Mouse (Mus musculus) liver, adult 2 months (tissue): ENCODE measurements around the gene Esyt2.

Source experiments
- CTCF ChIP-seq: fragments of 200-500 bp; IDR thresholded peaks from 2 replicates; pipeline ENCODE4 v1.5.1; 2011; ENCODE audit warnings: low read depth, low read length, control low read depth
- POLR2A ChIP-seq: fragments of 200-500 bp; IDR thresholded peaks from 2 replicates; pipeline ENCODE4 v1.6.1; 2011; ENCODE audit warnings: low read length, control low read depth; ENCODE audit not compliant: insufficient read depth; ENCODE audit errors: extremely low read depth

DNA sequence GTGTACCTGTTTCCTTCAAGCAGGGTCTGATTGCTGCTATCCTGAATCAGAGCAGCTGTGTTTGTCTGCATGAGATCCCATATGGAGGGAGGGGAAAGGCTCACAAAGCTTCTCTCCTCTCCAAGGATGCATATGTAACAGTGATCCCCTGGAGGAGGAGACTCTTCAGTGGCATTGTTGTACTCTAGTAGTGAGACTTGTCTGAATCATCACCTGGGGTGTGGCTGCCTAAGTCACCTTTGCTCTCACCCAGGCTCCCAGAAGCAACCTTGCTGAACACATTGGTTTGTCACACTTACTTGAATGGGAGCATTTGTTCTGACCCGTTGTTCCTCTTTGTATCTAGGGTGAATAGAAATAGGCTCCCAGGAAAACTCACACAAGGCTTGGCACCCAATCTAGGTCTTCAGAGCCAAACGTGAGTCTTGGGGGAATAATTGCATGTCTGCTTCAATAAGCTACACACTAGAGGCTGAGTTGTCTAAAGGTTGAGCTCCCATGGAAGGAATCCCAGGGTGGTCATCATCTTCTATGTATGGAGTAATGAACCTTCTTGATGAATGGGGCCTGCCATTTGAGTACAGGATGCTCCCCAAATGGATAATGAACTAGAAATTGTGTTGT lies 115.2 kb downstream of the Esyt2 start:
- TF ChIP-seq CTCF (no peak), POLR2A (no peak)
